ENCODE assay signal across 8 mouse cellular contexts in the genomic region with DNA sequence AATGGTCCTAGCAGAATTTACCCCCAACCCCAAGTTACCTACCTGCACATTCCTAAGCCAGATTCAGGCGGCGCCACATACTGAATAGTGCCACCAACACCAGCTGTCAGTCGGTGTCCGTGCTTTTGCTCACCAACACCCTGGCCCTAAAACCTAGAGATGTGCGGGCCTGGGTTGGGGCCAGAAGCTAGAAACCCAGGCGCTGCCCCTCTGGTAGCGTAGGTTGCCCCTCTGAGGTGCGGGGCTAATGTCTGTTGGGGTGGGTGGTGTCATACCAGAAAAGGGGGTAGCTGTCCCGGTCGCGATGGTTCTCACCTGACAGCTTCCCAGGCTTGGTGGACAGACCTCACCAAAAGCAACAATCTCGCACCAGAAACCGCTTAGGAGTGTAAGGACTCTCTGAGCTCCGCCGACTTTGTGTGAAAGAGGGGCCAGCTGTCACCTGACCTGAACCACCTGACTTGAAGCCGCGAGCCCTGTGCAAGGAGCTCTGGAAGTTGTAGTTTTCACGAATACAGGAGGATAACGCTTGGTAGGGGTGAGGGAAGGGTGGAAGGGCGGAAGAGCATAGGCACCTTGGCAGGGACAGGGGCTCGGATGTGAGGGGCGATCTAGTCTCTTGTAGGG. TPM values are rescaled to one million over a fixed set of nuclear protein-coding genes. Genes with fewer than 3 reads are reported as not detected.
DNase-seq lines count a peak whose midpoint lies in the region; ATAC-seq and TF ChIP-seq lines count a peak whose summit lies in the region.

A gene (minus strand): TSS at position 440 of the 627 bp plus-strand sequence.

- 0 out of 2 replicates have a peak, but pooled peaks cover 1% of the 10 kb centered on the region for H3K36me3 ChIP-seq in spleen, adult 2 months (ENCODE audit: control insufficient read depth, insufficient read depth, low read length)
- no peaks in the 10 kb centered on the region for H3K36me3 ChIP-seq in intestine, embryonic 15.5 days
- H3K36me3 ChIP-seq in stomach, embryonic 14.5 days (ENCODE audit: control insufficient read depth, insufficient read depth, low read length), result no peaks in the 10 kb centered on the region; the same call in 1 of the 2 replicates

- H3K4me1 ChIP-seq in spleen, adult 2 months (ENCODE audit: control insufficient read depth, insufficient read depth, insufficient read length), result peaks cover 3% of the 10 kb centered on the region; the same call in 1 of the 2 replicates
- peaks cover 11% of the 10 kb centered on the region; the same call in 1 of the 2 replicates for H3K4me1 ChIP-seq in intestine, embryonic 15.5 days (replicated peaks)
- H3K4me1 ChIP-seq in stomach, embryonic 14.5 days (ENCODE audit: control insufficient read depth, insufficient read depth, low read length), result peaks cover 5% of the 10 kb centered on the region

- no peak for TF ChIP-seq CTCF in spleen, adult 2 months (IDR thresholded peaks at IDR 0.05; ENCODE audit: extremely low read depth, insufficient read depth, insufficient read length, insufficient replicate concordance)
- no peak for TF ChIP-seq CTCF in gastrocnemius, adult 2 months (IDR thresholded peaks at IDR 0.05)

- peak; percentile 73 to 80 for DNase-seq in spleen, adult 2 months (ENCODE audit: low read depth in 1 of 2, low spot score in 2 of 2)
- DNase-seq in spleen, adult 18-20 months, result no peak
- DNase-seq in cerebellum, postnatal 10 days, result peak; percentile 86 to 88
- peak; percentile 85 for DNase-seq in gastrocnemius, adult 2 months
- DNase-seq in left cerebral cortex, postnatal 25 days (ENCODE audit: low spot score in 2 of 2), result peak; percentile 90 to 94

- intact Hi-C loops in gastrocnemius, adult 2 months (cut with DNase I), result loop anchor here (2.0 kb wide), 1 partner anchor 22 kb away; a partner anchor contains a TSS
- intact Hi-C loops in left cerebral cortex, postnatal 25 days (cut with DNase I), result loop anchor here (2.0 kb wide), 2 partner anchors 22 to 82 kb away; a partner anchor contains a TSS

- under 1% methylated on average over 22 of the region's 22 CpGs for WGBS in spleen, adult 2 months
- WGBS in intestine, embryonic 15.5 days, result under 1% methylated on average over 22 of the region's 22 CpGs
- WGBS in stomach, embryonic 14.5 days, result 2% methylated on average over 22 of the region's 22 CpGs

- ATAC-seq in intestine, embryonic 15.5 days, result peak; percentile 98
- peak; percentile 81 for ATAC-seq in megakaryocyte progenitor cell, adult 5-6 weeks (replicated peaks; ENCODE audit: poor library complexity)
- peak; percentile 96 for ATAC-seq in stomach, embryonic 14.5 days (ENCODE audit: insufficient number of reproducible peaks, insufficient read depth, low FRiP score, low read depth)

- peak within 1 kb of the TSS; percentile 81 for H3K9ac ChIP-seq in intestine, embryonic 15.5 days
- peak within 1 kb of the TSS; percentile 68 for H3K9ac ChIP-seq in stomach, embryonic 14.5 days (replicated peaks; ENCODE audit: low read depth, low read length)

- H3K9me3 ChIP-seq in intestine, embryonic 15.5 days, result no peaks in the 10 kb centered on the region
- no peaks in the 10 kb centered on the region for H3K9me3 ChIP-seq in stomach, embryonic 14.5 days (ENCODE audit: control insufficient read depth, low read depth, low read length)

- peak within 1 kb of the TSS; percentile 98 for H3K4me2 ChIP-seq in intestine, embryonic 15.5 days (replicated peaks)
- H3K4me2 ChIP-seq in stomach, embryonic 14.5 days (replicated peaks; ENCODE audit: low read depth, low read length), result peak within 1 kb of the TSS; percentile 95

- H3K4me3 ChIP-seq in spleen, adult 2 months (ENCODE audit: extremely low read depth, insufficient read depth, insufficient read length), result peak within 1 kb of the TSS; percentile 75
- peak within 1 kb of the TSS; percentile 92 for H3K4me3 ChIP-seq in gastrocnemius, adult 2 months
- peak within 1 kb of the TSS; percentile 79 for H3K4me3 ChIP-seq in intestine, embryonic 15.5 days (replicated peaks)
- peak within 1 kb of the TSS; percentile 73 for H3K4me3 ChIP-seq in stomach, embryonic 14.5 days (ENCODE audit: low read depth, low read length)

- H3K27ac ChIP-seq in spleen, adult 2 months (ENCODE audit: insufficient read depth, low read length), result peak within 1 kb of the TSS; percentile 74
- H3K27ac ChIP-seq in gastrocnemius, adult 2 months, result peak within 1 kb of the TSS; percentile 94
- H3K27ac ChIP-seq in intestine, embryonic 15.5 days, result peak within 1 kb of the TSS; percentile 44; the same call in 1 of the 2 replicates
- no peak within 1 kb of the TSS for H3K27ac ChIP-seq in stomach, embryonic 14.5 days (ENCODE audit: low read length)

- TF ChIP-seq POLR2A in spleen, adult 2 months (IDR thresholded peaks at IDR 0.05; ENCODE audit: low read depth, low read length), result peak; percentile 15; the same call in 1 of the 2 replicates

- no peaks in the 10 kb centered on the region for H3K27me3 ChIP-seq in spleen, adult 2 months (ENCODE audit: control insufficient read depth, insufficient read depth, low read length)
- no peaks in the 10 kb centered on the region for H3K27me3 ChIP-seq in intestine, embryonic 15.5 days (replicated peaks)
- H3K27me3 ChIP-seq in stomach, embryonic 14.5 days (ENCODE audit: control insufficient read depth, insufficient read depth, low read length), result no peaks in the 10 kb centered on the region

RNA-seq across cellular contexts. Expression of the gene that starts here (rescaled TPM):
- 10.7 and 11.9 TPM in 2 replicates for polyA plus RNA-seq in spleen, adult 2 months (2012; rRNA removed)
- total RNA-seq in gastrocnemius, adult 2 months (2021), result 1 to 10 TPM; 5.7 to 7.8 TPM
- polyA plus RNA-seq in intestine, embryonic 15.5 days (2015; fragmentation: Nextera tagmentation; extraction: Ambion mirVana), result 23.8 and 25.1 TPM in 2 replicates
- 10 to 100 TPM; 19.2 to 21.0 TPM for total RNA-seq in left cerebral cortex, postnatal 25 days (2021)
- 14.4 and 16.3 TPM in 2 replicates for total RNA-seq in megakaryocyte progenitor cell, adult 5-6 weeks (2015)
- 13.5 and 15.8 TPM in 2 replicates for total RNA-seq in megakaryocyte progenitor cell, adult 5-6 weeks (2017)
- polyA plus RNA-seq in stomach, embryonic 14.5 days (2014; fragmentation: Nextera tagmentation; extraction: Ambion mirVana), result 20.0 and 20.7 TPM in 2 replicates

Comparison
In these comparisons a context has a peak if more than half of its experiments do, and no peak if none do; other contexts are left out.
1. DNase-seq: peak in spleen, adult 2 months (2 of 2), cerebellum, postnatal 10 days (2 of 2), gastrocnemius, adult 2 months (single experiment) and left cerebral cortex, postnatal 25 days (2 of 2); none in spleen, adult 18-20 months (0 of 2).
2. Peak in every context shown above with its lines, with median percentiles within 50 percentile points of each other: H3K4me3 ChIP-seq and ATAC-seq.